Mouse (Mus musculus) neural tube, embryonic 10.5 days (tissue): Measurements from ENCODE around the gene Lcp2.

ENCODE experiments used
- DNase-seq: peaks from one replicate; pipeline ENCODE4 v3.0.0-alpha.2; 2017; ENCODE audit warnings: low spot score; ENCODE audit errors: extremely low spot score

The Lcp2 gene

GRCm38 (mm10) chr11:34042808-34043207 is 3.9 kb upstream of the Lcp2 start:
- DNase-seq = no peak

- no peak for DNase-seq
Measured at GRCm38 (mm10) chr11:34047542-34047937, 820 bp downstream of the Lcp2 start.

- no peak for DNase-seq
Measured at GRCm38 (mm10) chr11:34048375-34049124, 1.8 kb downstream of the Lcp2 start.

DNA sequence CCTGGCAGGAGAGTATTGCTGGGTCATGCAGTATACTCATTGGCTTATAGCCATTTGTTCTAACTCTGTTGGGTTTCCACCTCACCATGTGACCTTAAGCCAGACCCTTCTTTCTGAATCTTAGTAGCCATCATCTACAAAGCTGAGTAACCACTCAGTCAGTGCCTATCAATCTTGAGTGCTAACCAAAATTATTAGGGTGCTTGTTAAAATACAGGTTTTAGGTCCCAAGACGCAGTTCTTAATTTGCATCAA is 2.3 kb downstream of the Lcp2 start:
- no peak for DNase-seq

DNA sequence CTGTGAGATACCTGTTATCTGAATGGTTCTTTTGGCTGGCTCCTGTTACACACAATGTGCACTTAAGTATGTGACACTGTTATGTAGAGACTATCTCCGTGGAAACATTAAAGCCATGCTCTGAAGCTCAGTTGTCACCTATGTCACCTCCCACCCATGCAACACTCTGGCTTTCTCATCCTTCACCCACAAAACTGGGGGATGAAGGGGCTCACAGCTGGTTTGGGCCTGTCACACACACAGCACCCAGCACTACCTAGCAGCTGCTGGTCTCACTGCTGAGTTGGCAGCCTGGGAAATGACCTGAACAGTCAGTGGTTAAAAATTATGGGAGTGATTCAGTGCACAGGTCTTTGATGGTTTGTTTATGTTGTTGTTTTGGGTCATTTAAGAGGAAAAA is 3.3 kb downstream of the Lcp2 start:
- no peak for DNase-seq

DNA sequence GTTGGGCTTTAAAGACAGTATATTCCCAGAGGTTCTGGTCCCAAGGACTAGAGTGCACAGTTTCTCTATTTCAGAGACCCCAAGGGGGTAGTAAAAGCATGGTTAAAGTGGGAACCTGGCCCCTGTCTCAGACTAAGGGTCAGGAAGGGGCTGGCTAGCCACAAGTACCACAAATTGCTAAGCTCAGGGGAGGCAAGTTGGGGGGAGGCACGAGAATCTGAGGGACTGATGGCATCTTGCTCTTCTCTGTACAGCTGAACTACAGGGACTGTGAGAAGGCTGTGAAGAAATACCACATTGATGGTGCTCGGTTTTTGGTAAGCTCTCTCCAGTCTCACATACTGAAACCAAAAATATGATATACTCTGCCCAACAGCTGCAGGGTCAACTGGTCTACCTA is 3.9 kb downstream of the Lcp2 start:
- no peak for DNase-seq

DNA sequence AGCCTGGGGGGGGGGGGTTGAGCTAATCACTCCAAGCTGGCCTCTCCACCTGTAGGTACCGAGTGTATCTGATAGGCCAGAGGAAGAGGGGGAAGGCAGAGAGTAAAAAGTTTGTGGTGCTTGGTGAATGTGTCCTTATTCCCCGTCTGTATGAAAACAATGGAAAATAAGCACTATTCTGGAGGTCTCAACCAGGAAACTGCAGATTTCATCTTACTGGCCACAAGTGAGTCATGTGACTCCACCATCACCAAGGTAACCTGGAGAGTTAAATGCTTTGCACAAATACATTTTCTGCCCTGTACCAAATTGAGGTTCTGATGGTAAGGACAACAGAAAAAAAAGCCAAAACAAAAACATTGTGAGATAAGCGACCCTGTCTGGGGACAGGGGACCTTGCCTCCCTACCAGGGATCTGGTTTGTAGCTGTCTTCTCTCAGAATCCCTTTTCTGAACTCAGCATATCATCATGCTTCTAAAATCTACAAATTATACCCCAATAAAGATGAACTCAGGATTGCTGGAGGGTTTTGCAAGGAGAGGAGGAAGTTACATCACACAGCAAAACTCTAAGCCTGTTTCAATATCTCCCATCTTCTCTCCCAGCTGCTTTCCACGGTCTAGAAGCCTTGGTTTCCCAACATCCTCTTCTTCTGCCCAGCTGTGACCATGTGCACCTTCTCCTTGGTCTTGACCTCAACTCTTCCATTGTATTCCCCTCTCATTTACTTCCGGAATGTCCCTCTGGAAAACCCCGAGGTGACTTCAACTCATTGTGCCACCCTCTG is 6.5 kb downstream of the Lcp2 start:
- DNase-seq = no peak

GRCm38 (mm10) chr11:34054031-34054727 is 7.5 kb downstream of the Lcp2 start:
- DNase-seq = no peak

DNA sequence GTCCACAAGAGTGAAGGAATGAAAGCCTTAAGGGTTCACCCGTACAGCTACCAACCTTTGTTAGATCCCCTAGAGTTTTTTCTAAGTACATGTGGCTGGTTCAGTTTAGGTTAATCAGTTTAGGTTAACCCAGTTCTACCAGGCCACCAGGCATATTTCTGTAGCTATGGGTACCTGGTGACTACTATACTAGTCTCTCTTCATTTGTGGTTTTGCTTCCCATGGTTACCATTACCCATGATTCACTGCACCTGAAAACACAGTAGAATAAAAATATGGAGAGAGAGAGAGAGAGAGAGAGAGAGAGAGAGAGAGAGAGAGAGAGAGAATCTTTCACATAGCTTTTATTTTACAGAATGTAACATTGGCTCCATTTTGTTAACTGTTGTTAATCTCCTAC is 10.0 kb downstream of the Lcp2 start:
- no peak for DNase-seq

DNA sequence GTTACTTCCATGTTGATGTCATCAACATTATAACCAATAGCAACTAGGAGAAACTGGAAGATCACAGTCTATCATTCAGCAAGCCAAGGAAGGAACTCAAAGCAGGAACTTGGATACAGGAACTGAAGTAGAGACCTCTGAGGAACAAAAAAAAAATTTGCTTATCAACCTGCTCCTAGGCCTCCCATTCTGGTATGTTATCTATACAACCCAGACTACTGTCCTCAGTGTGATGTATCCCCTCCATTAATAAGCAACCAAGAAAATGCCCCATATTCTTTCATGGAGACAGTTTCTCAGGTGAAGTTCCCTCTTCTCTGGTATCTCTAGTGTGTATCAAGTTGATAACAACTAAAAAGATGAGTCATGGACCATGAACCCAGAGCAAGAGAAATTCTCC is 11.6 kb downstream of the Lcp2 start:
- no peak for DNase-seq

DNA sequence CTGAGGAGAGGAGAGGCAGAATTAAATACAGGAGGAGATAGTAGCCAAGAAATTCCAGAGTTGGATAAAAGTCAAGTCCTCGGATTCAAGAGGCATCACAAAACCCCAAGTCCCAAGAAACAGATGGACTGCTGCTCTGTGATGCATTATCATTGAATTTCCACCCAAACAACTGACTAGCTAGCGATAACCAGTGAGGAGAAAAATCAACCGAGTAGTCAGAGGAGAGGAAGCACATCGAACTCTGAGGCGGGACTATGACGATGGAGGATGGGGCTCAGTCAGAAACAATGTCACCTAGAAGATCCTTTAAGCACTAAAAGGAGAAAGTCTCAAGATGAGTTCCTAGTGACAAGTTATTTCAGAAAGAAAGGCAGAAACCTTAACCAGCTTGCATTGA is 12.2 kb downstream of the Lcp2 start:
- DNase-seq = no peak

GRCm38 (mm10) chr11:34061740-34062139 is 15.0 kb downstream of the Lcp2 start:
- DNase-seq = no peak

- DNase-seq = no peak
Measured at GRCm38 (mm10) chr11:34063257-34063656, 16.5 kb downstream of the Lcp2 start.

- DNase-seq = no peak
Measured at GRCm38 (mm10) chr11:34063702-34064485, 17.2 kb downstream of the Lcp2 start.

DNA sequence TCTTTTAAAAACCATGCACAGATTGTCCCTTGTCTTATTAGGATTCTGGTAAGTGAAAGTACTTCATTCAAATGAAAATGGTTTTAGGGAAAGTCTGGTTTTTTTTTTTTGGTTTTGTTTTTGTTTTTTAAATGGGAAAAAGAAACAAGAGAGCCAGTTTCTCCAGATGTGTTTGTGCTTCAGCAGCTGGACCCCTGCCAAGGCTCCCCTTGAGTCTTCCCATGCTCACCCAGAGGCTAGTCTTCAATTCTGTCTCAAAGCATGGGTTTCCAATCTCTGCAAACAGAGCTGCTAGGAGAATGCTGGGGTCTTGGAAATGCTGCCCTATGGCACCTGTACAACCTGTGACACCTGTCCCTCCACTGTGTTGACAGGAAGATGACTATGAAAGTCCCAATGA is 23.9 kb downstream of the Lcp2 start:
- no peak for DNase-seq

GRCm38 (mm10) chr11:34072309-34072708 is 25.6 kb downstream of the Lcp2 start:
- no peak for DNase-seq

GRCm38 (mm10) chr11:34073776-34074175 is 27.1 kb downstream of the Lcp2 start:
- DNase-seq = peak; percentile 74

GRCm38 (mm10) chr11:34077870-34078269 is 31.1 kb downstream of the Lcp2 start:
- no peak for DNase-seq

DNA sequence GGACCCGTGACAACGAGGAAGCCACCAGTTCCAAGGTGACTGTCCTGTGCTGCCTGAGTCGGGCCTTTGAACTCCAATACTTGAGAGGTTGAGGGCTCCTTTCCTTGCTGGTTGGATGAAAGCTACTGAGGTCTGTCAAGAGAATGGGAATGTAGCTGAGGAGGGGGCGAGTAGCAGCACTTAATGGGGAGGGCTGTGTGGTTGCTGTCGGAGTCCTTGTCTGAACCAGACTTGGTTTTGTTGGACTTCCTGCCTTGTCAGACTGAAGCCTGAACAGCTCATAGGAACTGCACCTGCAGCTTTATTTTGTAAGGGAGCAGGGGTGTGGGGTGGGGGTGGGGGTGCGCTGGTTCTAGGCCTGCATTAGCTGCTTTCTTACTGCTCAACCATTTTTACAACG is 31.9 kb downstream of the Lcp2 start:
- DNase-seq = no peak

GRCm38 (mm10) chr11:34079542-34080464 is 33.1 kb downstream of the Lcp2 start:
- DNase-seq = no peak

GRCm38 (mm10) chr11:34083795-34084194 is 37.1 kb downstream of the Lcp2 start:
- no peak for DNase-seq
